Mouse (Mus musculus) monocyte, adult 5-6 weeks (primary cell): ENCODE data around the gene Trpm6. TPM values are rescaled to one million over a fixed set of nuclear protein-coding genes. Genes with fewer than 3 reads are reported as not detected.

Experiments used
- ATAC-seq: fragments of 153-309, 156-312 bp; replicated peaks from 2 replicates; pipeline ENCODE4 v1.8.0; 2017; ENCODE audit warnings: mild to moderate bottlenecking; ENCODE audit not compliant: low TSS enrichment, insufficient number of reproducible peaks, severe bottlenecking, poor library complexity, low FRiP score
- total RNA-seq: library from RNA; stranded (forward); fragments of 200-1000, 200-491, 200-594 nt; gene quantifications from 3 replicates; pipeline ENCODE4 v1.2.3, GENCODE M21; 2017

The Trpm6 gene
- total RNA-seq, 1 experiment from 2014 or later, result not detected

- no peak for ATAC-seq
These were observed 8.5 kb downstream of the Trpm6 start for GRCm38 (mm10) chr19:18758269-18758668.

- no peak for ATAC-seq
These were observed 9.1 kb downstream of the Trpm6 start for GRCm38 (mm10) chr19:18758916-18759315.

GRCm38 (mm10) chr19:18766399-18766798 lies 16.6 kb downstream of the Trpm6 start:
- ATAC-seq, result no peak

GRCm38 (mm10) chr19:18771048-18771447 lies 21.3 kb downstream of the Trpm6 start:
- ATAC-seq, result no peak

GRCm38 (mm10) chr19:18771561-18771960 lies 21.8 kb downstream of the Trpm6 start:
- no peak for ATAC-seq

GRCm38 (mm10) chr19:18772888-18773488 lies 23.2 kb downstream of the Trpm6 start:
- no peak for ATAC-seq

GRCm38 (mm10) chr19:18774085-18774484 lies 24.3 kb downstream of the Trpm6 start:
- no peak for ATAC-seq

GRCm38 (mm10) chr19:18799646-18800045 lies 49.9 kb downstream of the Trpm6 start:
- ATAC-seq, result no peak

- ATAC-seq, result no peak
These were observed 61.5 kb downstream of the Trpm6 start for GRCm38 (mm10) chr19:18811264-18811663.

GRCm38 (mm10) chr19:18815170-18815569 lies 65.4 kb downstream of the Trpm6 start:
- ATAC-seq, result no peak

- ATAC-seq, result no peak
These were observed 67.6 kb downstream of the Trpm6 start for GRCm38 (mm10) chr19:18817425-18817824.

- ATAC-seq, result no peak
These were observed 78.8 kb downstream of the Trpm6 start for GRCm38 (mm10) chr19:18828601-18829000.

- ATAC-seq, result no peak
These were observed 81.4 kb downstream of the Trpm6 start for GRCm38 (mm10) chr19:18831196-18831595.

GRCm38 (mm10) chr19:18834971-18835370 lies 85.2 kb downstream of the Trpm6 start:
- ATAC-seq, result no peak

GRCm38 (mm10) chr19:18841789-18842562 lies 92.2 kb downstream of the Trpm6 start:
- ATAC-seq, result no peak

- ATAC-seq, result no peak
These were observed 92.8 kb downstream of the Trpm6 start for GRCm38 (mm10) chr19:18842626-18843025.

- ATAC-seq, result no peak
These were observed 96.6 kb downstream of the Trpm6 start for GRCm38 (mm10) chr19:18846336-18846735.

GRCm38 (mm10) chr19:18868311-18868710 lies 118.5 kb downstream of the Trpm6 start:
- no peak for ATAC-seq

- ATAC-seq, result no peak
These were observed 123.2 kb downstream of the Trpm6 start for GRCm38 (mm10) chr19:18872792-18873569.
